Mouse (Mus musculus) Patski (cell line): ENCODE results near the gene Zbtb37. TPM values are rescaled to one million over a fixed set of nuclear protein-coding genes. Genes with fewer than 3 reads are reported as not detected.
A peak's percentile ranks its signal among the peaks of the same experiment; 100 is the strongest.

Experiments
- ATAC-seq: fragments of 100-300 bp; one replicate; pipeline ENCODE4 v1.8.0; 2021
- CTCF ChIA-PET: fragments of 350-600 bp; sonication (Branson Sonifier 250); formaldehyde crosslinking; loops from one replicate; lab custom pipeline; 2022; ENCODE audit warnings: inconsistent platforms; lab: Charles Lee
- POLR2A ChIA-PET: fragments of 350-600 bp; sonication (Branson Sonifier 250); formaldehyde crosslinking; loops from one replicate; lab custom pipeline; 2022; ENCODE audit warnings: antibody characterized with exemption, inconsistent platforms; lab: Charles Lee
- DNase-seq: peaks from one replicate; pipeline ENCODE4 v3.0.0-alpha.2; 2011; ENCODE audit warnings: low read depth, low spot score
- H3K27me3 ChIP-seq: fragments of 371-371 bp; one replicate; pipeline ENCODE4 v1.5.1; 2021
- CTCF ChIP-seq: fragments of 100-300 bp; IDR thresholded peaks from one replicate; pipeline ENCODE4 v1.5.1; 2021
- in situ Hi-C: fragments of 300-500 bp; cut with MboI; formaldehyde crosslinking; loops from 3 replicates; pipeline ENCODE4 v1.11.1; 2018; ENCODE audit warnings: low pct_unique_long_range_greater_than_20kb, mixed read lengths
- polyA plus RNA-seq: library from polyadenylated mRNA; unstranded; gene quantifications from one replicate; pipeline ENCODE4 v1.2.3, GENCODE M21; 2021

Gene Zbtb37
- 3.7 TPM for polyA plus RNA-seq

- POLR2A ChIA-PET = interaction anchor here (0.6 to 2.0 kb wide), 7 partner anchors 10 to 1052 kb away, joined by 3 to 7 read pairs (median 3); partner anchors contain the start of genes Cenpl, Dars2 and Klhl20
- DNase-seq = peak; percentile 96
- peak; percentile 80 for ATAC-seq
- TF ChIP-seq CTCF = no peak
- in situ Hi-C loops = no loop called here
- H3K27me3 ChIP-seq = no peaks in the 10 kb centered on the region
- CTCF ChIA-PET = interaction anchor here (1.3 to 1.4 kb wide), 2 partner anchors 16 to 100 kb away, joined by 3 to 4 read pairs; no protein-coding TSS in a partner anchor
These were observed at the start of gene Zbtb37 for GRCm38 (mm10) chr1:161034435-161035280. Gene Zbtb37, minus strand, starts transcription at chr1:161034849.

- ATAC-seq (no peak), DNase-seq (no peak)
- TF ChIP-seq CTCF = no peak
- ChIA-PET POLR2A (no interaction called here), CTCF (interaction anchor here (2.0 kb wide), 1 partner anchor 13 kb away, joined by 9 read pairs; no protein-coding TSS in a partner anchor)
- in situ Hi-C loops = no loop called here
- no peaks in the 10 kb centered on the region for H3K27me3 ChIP-seq
These were observed 42.6 kb upstream of the Zbtb37 start for GRCm38 (mm10) chr1:161077243-161077642.

- POLR2A ChIA-PET = no interaction called here
- H3K27me3 ChIP-seq = no peaks in the 10 kb centered on the region
- CTCF ChIA-PET = interaction anchor here (1.2 to 2.0 kb wide), 3 partner anchors 9 to 14 kb away, joined by 3 to 9 read pairs (median 5); no protein-coding TSS in a partner anchor
- no peak for TF ChIP-seq CTCF
- no peak for ATAC-seq
- in situ Hi-C loops = no loop called here
- no peak for DNase-seq
These were observed 41.6 kb upstream of the Zbtb37 start for GRCm38 (mm10) chr1:161076238-161076637.

- no peak for TF ChIP-seq CTCF
- ATAC-seq = no peak
- no peaks in the 10 kb centered on the region for H3K27me3 ChIP-seq
- in situ Hi-C loops = no loop called here
- ChIA-PET CTCF (interaction anchor here (1.2 kb wide), 1 partner anchor 13 kb away, joined by 3 read pairs; no protein-coding TSS in a partner anchor), POLR2A (interaction anchor here (0.7 to 1.4 kb wide), 2 partner anchors 35 to 387 kb away, joined by 3 to 7 read pairs; no protein-coding TSS in a partner anchor)
- no peak for DNase-seq
These were observed 36.6 kb upstream of the Zbtb37 start for GRCm38 (mm10) chr1:161071272-161071620.

GRCm38 (mm10) chr1:161070352-161071271 is 36.0 kb upstream of the Zbtb37 start, which contains the start of the genes Dars2 and Cenpl:
Gene Dars2, minus strand, starts transcription at chr1:161070658.
Gene Cenpl, plus strand, starts transcription at chr1:161070713.
- ATAC-seq (peak; percentile 94), DNase-seq (peak; percentile 95)
- TF ChIP-seq CTCF = no peak
- in situ Hi-C loops = no loop called here
- no peaks in the 10 kb centered on the region for H3K27me3 ChIP-seq
- ChIA-PET CTCF (interaction anchor here (1.2 kb wide), 1 partner anchor 12 kb away, joined by 3 read pairs; no protein-coding TSS in a partner anchor), POLR2A (interaction anchor here (0.7 to 1.4 kb wide), 2 partner anchors 35 to 387 kb away, joined by 3 to 7 read pairs; no protein-coding TSS in a partner anchor)

- POLR2A ChIA-PET = no interaction called here
- in situ Hi-C loops = no loop called here
- no peak for TF ChIP-seq CTCF
- CTCF ChIA-PET = interaction anchor here (1.5 kb wide), 1 partner anchor 13 kb away, joined by 5 read pairs; no protein-coding TSS in a partner anchor
- H3K27me3 ChIP-seq = no peaks in the 10 kb centered on the region
- DNase-seq (no peak), ATAC-seq (no peak)
These were observed 28.7 kb upstream of the Zbtb37 start for GRCm38 (mm10) chr1:161063351-161063750.

GRCm38 (mm10) chr1:161057164-161057563 is 22.5 kb upstream of the Zbtb37 start:
- ChIA-PET POLR2A (interaction anchor here (0.6 kb wide), 1 partner anchor 20 kb away, joined by 3 read pairs; no protein-coding TSS in a partner anchor), CTCF (no interaction called here)
- no peak for TF ChIP-seq CTCF
- H3K27me3 ChIP-seq = no peaks in the 10 kb centered on the region
- DNase-seq (no peak), ATAC-seq (no peak)
- in situ Hi-C loops = no loop called here

GRCm38 (mm10) chr1:161046972-161047371 is 12.3 kb upstream of the Zbtb37 start:
- DNase-seq = no peak
- ChIA-PET POLR2A (no interaction called here), CTCF (no interaction called here)
- no peak for ATAC-seq
- no peak for TF ChIP-seq CTCF
- H3K27me3 ChIP-seq = no peaks in the 10 kb centered on the region
- in situ Hi-C loops = no loop called here

GRCm38 (mm10) chr1:161041261-161042020 is 6.8 kb upstream of the Zbtb37 start:
- CTCF ChIA-PET = interaction anchor here (1.5 to 1.6 kb wide), 2 partner anchors 17 to 32 kb away, joined by 3 to 7 read pairs; no protein-coding TSS in a partner anchor
- POLR2A ChIA-PET = interaction anchor here (0.6 to 0.7 kb wide), 2 partner anchors 17 to 27 kb away, joined by 3 to 4 read pairs; no protein-coding TSS in a partner anchor
- no peak for TF ChIP-seq CTCF
- ATAC-seq = no peak
- no peaks in the 10 kb centered on the region for H3K27me3 ChIP-seq
- in situ Hi-C loops = no loop called here
- DNase-seq = no peak
